Mouse (Mus musculus) lung, postnatal 0 days (tissue): ENCODE data around the gene Steap4.

Experiments used
- CTCF ChIP-seq: IDR thresholded peaks from 2 replicates; pipeline ENCODE4 v1.5.1; 2016; ENCODE audit warnings: antibody characterized with exemption, mild to moderate bottlenecking
- EP300 ChIP-seq: IDR thresholded peaks from 2 replicates; pipeline ENCODE4 v1.6.1; 2016; ENCODE audit warnings: antibody characterized with exemption, mild to moderate bottlenecking, control low read depth

DNA sequence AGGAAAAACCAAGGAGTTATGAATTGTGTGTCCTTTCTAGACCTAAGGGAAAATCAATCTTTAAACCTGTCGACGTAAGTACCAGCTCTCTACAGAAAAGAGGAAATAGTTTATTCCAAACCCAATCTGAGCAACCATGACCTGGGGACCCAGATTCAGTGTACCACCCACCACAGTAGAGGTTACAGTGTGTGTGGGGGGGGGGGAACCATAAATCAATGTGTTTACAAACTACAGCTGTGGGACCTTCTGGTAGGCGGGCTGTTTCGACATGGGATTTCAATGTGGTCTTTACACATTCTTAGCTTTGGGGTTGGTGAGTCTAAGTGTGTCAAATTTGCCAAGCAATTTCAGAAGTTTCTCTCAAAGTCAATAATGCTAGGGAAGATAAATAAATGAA lies 2.2 kb upstream of the Steap4 start:
- no peak for TF ChIP-seq EP300
- TF ChIP-seq CTCF: no peak
